Mouse (Mus musculus) embryo, embryonic 10 days (tissue): ENCODE measurements around the gene Scn10a.

ENCODE experiments used
- DNase-seq: peaks from one replicate; pipeline ENCODE4 v3.0.0-alpha.2; 2015; ENCODE audit warnings: low spot score

The Scn10a gene

GRCm38 (mm10) chr9:119574366-119574765 lies 144.8 kb downstream of the Scn10a start:
- no peak for DNase-seq

GRCm38 (mm10) chr9:119573009-119573408 lies 146.1 kb downstream of the Scn10a start:
- DNase-seq, result no peak

DNA sequence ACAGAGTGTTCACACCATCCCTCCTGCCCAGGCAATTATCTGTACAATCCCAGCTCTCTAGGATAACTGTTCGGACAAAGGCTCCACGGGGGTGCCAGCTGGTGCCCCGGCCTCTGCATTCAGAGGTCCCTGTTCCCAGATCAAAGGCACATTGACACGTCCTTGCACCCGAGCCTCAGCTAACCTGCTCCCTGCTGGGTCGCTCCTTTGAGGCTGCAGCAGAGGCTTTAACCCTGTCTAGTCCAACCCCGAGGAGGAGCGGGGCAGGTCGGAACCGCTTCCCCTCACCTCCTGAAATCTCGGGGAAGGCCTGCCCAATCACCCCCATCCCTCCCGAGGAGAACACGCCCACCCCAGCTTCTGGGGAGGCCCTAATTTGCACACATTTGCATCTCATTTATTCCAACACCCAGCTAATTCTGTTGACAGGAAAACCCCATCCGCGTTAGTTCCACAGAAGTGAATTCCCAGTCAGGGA lies 147.7 kb downstream of the Scn10a start:
- DNase-seq, result peak; percentile 42

GRCm38 (mm10) chr9:119570652-119571051 lies 148.5 kb downstream of the Scn10a start:
- no peak for DNase-seq

DNA sequence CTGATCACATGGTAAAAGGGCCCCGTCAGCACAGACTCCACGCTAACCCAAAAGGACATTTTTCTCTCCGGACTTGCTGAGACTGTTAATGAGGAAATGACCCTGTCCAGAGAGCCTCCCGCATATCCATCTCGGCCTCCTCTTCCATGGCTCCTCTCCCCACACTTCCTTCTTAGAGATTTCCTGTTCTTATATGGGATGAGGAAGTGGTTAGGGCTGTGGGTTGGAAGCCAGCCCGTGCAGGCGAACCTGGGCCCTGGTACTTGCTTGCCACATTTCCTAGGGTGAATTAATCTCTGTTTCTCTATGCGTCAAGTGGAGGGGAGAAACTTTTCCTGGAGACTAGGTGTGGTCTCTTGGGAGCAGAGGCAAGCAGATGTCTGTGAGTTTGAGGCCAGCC lies 150.4 kb downstream of the Scn10a start:
- DNase-seq, result no peak

DNA sequence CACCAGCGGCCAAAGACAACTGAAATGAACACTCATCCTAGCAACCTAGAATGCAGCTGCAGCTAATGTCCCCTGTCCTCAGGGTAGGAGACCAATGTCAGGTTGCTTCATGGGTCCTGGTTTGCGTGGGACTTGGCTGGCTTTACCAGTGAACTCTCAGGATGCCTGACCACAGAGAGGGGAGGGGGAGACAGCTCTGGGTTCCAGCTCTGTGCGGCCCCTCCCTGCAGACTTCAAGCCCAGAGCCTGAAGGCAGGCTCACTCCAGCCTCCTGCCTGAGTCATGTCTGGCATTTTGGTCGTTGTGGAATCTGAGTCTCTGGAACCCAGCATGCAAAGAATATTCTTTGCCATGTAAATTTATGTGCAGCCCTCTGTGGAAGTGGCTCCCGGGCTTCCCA lies 151.3 kb downstream of the Scn10a start:
- DNase-seq, result no peak

DNA sequence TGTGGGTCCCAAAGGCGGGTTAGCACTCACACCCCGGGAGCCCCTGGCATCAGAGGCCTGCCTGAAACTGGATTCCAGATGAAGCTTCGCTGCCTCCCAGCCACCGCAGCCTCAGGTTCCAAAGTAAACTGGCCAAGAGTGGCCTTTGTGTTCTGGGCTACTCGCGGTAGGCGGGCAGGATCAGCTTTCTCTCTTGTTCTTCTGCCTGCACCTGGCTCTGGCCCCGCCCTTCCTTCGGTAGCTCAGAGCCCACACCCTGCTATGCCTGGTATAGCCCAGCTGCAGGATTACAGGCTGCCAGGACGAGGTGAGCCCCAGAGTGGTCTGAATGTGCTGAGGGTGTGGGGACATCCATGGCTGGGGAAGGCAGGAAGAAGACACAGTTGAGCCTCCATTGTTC lies 152.9 kb downstream of the Scn10a start:
- DNase-seq, result no peak

DNA sequence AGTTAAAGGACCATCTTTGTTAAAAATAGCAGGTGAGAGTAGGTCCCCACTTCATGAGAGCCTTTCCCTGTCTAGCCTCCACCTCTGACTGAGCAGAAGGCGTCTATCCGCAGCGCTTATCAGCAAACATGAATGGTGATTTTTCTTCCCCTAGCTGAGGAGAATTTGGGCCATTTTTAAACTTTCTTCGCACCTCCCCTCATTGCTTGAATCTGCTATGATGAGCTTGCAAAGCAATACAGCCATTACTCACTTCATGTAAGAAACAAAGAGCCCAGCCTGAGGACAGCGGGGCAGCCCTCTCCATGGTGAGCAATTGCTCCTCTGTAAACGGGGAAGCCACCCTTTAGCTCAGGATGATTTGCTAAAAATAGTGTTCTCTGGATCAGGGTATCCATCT lies 154.3 kb downstream of the Scn10a start:
- no peak for DNase-seq

GRCm38 (mm10) chr9:119563617-119564016 lies 155.5 kb downstream of the Scn10a start:
- DNase-seq, result no peak

- DNase-seq, result no peak
Observed at GRCm38 (mm10) chr9:119562256-119562655, 156.9 kb downstream of the Scn10a start.

- DNase-seq, result peak; percentile 53
Observed at GRCm38 (mm10) chr9:119561746-119562145, 157.4 kb downstream of the Scn10a start.

DNA sequence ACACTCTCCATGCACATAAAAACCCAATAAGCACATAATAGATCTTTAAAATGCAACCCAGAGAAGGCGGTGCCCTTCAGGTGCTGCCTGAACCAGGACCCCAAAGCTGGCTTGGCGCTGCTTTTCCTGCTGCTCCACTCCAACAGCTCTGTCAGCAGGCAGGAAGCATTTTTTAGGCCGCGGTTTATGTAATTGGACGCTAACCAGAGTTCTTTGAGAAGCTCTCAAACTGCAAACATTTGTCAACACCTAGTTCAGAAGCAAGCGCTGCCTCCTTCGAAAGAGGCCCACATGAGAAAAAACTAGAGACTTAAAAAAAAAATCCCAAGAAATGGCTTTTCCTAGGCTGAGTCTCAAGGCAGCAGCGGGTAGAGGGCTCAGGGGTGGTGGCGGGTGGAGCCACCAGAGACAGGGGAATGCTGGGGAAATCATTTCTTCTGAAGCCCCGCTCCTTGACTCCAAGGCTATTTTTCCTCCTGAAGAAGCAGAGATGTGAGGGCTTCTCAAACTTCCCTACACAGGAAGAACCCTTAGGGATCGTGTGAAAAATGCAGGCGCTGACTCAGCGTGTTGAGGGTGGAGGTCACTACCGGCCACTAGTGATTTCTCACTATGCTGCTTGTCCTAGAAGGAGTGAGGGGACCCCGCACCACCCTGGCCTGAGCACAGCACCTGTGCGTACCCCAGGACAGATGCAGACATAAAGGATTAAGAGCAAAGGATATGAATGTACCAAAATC lies 159.4 kb downstream of the Scn10a start:
- DNase-seq, result no peak
